Mouse (Mus musculus) lung, adult 2 months (tissue): Measurements from ENCODE around the gene Pdik1l. TPM values are rescaled to one million over a fixed set of nuclear protein-coding genes. Genes with fewer than 3 reads are reported as not detected.

Experiments used
- DNase-seq: peaks from one replicate; pipeline ENCODE4 v3.0.0; 2022
- H3K4me1 ChIP-seq: fragments of 200-500 bp; 2 replicates; pipeline ENCODE4 v1.6.1; 2011; ENCODE audit warnings: low read length; ENCODE audit not compliant: control insufficient read depth, insufficient read depth
- H3K4me3 ChIP-seq: fragments of 200-500 bp; replicated peaks from 2 replicates; pipeline ENCODE3; 2011; ENCODE audit warnings: low read depth, mild to moderate bottlenecking, control low read depth, low read length; ENCODE audit errors: extremely low read depth
- CTCF ChIP-seq: fragments of 200-500 bp; IDR thresholded peaks from 2 replicates; pipeline ENCODE4 v1.5.1; 2011; ENCODE audit warnings: mild to moderate bottlenecking, low read length, control low read depth; ENCODE audit not compliant: insufficient read depth
- POLR2A ChIP-seq: fragments of 200-500 bp; IDR thresholded peaks from 2 replicates; pipeline ENCODE4 v1.6.1; 2011; ENCODE audit warnings: low read depth, mild to moderate bottlenecking, control low read depth, low read length, borderline replicate concordance; ENCODE audit errors: extremely low read depth
- WGBS: fragments of 180-500 bp; shearing (Covaris S2); methylation state at CpG from one replicate; pipeline ENCODE4 v1.1.7; 2018; 5-methylcytosine and 5-hydroxymethylcytosine counted together
- polyA plus RNA-seq: library from polyadenylated mRNA; depleted of rRNA; stranded (reverse); fragments of >200 nt; gene quantifications from 2 replicates; pipeline ENCODE4 v1.2.3, GENCODE M21; 2012; rRNA removed

The Pdik1l gene
- 2.3 and 4.3 TPM in 2 replicates for polyA plus RNA-seq

DNA sequence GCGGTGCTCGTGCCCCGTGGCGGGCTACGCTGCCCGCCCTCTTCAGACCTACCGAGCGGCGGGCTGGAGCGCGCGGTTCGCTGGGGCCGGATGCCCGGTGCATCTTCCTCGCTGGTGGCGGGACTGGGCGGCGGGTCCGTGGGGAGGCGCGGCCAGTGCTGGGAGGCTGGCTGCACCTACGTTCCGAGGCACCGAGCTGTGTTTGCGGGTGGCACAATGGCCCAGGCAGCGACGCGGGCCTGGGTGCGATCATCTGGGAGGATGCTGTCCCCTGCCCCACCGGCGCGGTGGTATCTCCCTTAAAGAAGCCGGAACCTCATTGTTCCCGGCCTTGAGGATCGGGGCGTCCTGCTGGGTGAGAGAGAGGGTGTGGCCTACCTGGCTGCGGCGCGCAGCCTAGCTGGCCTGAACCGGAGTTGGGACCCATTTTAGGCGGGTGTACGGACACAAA is at the start of gene Pdik1l:
TSS of gene Pdik1l (minus strand) at position 321 of the 451 bp plus-strand sequence.
- H3K4me3 ChIP-seq = peak within 1 kb of the TSS; percentile 90
- peaks cover 4% of the 10 kb centered on the region; the same call in 1 of the 2 replicates for H3K4me1 ChIP-seq
- TF ChIP-seq CTCF (no peak), POLR2A (peak; percentile 36; the same call in 1 of the 2 replicates)
- WGBS = under 1% methylated on average over 43 of the region's 43 CpGs
- DNase-seq = no peak

DNA sequence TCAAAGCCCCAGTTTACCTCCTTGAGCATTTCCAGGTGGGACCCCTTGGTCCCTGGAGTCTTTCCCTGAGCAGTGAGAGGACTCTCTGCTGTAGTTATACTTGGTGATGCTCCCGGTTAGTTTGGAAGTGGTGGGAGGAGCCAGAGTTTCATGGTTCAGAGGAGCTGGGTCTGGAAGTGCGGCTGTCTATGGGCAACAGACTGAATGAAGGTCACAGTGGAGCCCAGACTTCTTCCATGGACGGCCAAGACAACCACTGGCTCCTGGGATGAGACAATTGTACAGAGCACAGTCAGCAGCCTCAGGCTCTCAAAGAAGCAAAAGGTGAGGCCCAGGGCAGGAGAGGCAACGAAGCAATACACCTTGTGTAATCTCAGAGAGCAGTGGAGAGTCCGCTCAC is 42.6 kb upstream of the Pdik1l start:
- no peak for DNase-seq
- Histone ChIP-seq H3K4me1 (no peaks in the 10 kb centered on the region), H3K4me3 (no peak overlapping the region)
- 65% methylated on average over 5 of the region's 5 CpGs for WGBS
- TF ChIP-seq POLR2A = no peak
- no peak for TF ChIP-seq CTCF

DNA sequence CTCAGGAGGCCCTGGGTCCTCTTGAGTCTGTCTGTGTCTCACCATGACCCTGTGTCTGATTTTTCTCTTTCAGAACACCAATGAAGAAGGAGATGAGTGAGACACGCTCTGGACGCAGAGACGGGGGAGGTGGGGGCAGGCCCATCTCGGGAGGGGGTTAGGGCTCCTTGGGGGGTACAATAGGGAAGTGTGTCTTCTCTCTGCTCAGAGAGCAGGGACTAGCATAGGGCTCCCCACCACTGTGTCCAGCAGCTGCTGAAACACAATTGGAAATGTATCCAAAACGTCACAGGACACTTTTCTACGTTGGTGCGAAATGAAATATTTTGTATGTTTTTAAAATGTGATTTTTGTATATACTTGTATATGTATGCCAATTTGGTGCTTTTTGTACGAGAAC is 41.1 kb upstream of the Pdik1l start:
- TF ChIP-seq POLR2A = no peak
- TF ChIP-seq CTCF = no peak
- WGBS = 71% methylated on average over 8 of the region's 8 CpGs
- no peak for DNase-seq
- H3K4me1 ChIP-seq = no peaks in the 10 kb centered on the region
- H3K4me3 ChIP-seq = no peak overlapping the region

DNA sequence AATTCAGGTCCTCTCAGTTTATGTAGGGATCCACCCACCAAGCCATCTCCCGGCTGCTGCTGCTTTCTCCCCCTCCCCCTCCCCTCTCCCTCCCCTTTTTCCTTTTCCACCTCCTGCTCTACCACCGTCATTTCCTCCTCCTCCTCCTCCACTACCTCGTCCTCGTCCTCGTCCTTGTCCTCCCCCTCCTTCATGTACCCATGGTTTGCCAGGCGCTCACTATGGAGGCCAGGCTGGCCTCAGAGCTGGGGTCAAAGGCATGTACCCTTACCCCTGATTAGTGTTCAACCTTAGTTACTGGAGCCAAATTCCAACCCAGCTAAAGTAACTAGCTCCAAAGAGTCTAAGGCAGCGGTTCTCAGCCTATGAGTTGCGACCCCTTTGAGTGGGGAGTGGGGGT is 40.5 kb upstream of the Pdik1l start:
- no peak overlapping the region for H3K4me3 ChIP-seq
- WGBS = 40% methylated on average over 8 of the region's 8 CpGs
- no peaks in the 10 kb centered on the region for H3K4me1 ChIP-seq
- DNase-seq = no peak
- TF ChIP-seq CTCF = no peak
- no peak for TF ChIP-seq POLR2A

DNA sequence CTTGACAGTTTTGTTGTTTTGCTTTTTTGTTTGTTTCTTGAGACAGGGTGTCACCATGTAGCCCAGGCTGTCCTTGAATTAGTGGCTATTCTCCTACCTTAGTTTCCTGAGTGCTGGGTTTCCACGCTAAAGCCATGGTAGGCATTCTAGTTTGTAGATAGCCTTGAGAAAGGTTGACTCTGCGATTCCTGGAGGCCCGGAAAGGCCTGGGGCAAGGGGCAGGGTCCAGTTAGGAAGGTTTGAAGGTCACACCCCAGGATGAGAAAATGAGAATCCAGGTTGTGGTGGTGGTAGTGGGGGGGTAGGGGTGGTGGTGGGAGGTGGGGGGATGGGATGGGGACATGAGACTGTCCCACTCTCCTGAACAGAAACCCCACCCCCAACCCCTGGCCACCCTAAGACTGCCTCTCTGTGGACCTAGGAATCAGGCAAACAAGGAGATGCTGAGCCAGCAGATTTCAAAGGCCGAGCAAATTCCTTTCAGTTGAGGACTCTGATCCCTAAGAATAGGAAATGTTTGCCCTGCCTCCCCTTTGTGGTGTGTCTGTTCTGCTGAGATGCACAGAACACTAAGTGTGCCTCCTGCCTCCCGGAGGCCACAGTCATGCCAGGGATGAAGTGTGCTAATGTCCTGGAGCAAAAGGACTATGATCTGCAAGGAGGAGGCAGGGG is 39.3 kb upstream of the Pdik1l start:
- TF ChIP-seq POLR2A (no peak), CTCF (no peak)
- WGBS = 58% methylated on average over 5 of the region's 5 CpGs
- no peak overlapping the region for H3K4me3 ChIP-seq
- H3K4me1 ChIP-seq = no peaks in the 10 kb centered on the region
- DNase-seq = no peak

DNA sequence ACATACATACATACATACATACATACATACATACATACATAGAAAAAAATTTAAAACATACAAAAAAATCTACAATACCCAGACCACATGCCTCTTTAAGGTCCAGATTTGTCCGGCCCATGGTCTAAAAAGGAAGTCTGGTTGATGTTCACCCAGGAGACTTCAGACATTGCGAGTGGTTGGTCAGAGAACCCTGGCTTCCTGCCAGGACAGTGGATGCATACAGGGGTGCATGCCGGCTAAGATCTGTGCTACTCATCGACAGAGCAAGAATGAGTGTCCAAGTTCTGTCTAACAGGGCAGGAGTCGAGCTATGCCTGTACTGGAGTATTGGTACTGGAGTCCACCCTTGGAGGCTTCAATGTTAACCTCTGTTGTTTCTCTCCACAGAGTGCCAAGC is 37.0 kb upstream of the Pdik1l start:
- DNase-seq = no peak
- no peaks in the 10 kb centered on the region for H3K4me1 ChIP-seq
- 39% methylated on average over 5 of the region's 5 CpGs for WGBS
- TF ChIP-seq POLR2A = no peak
- H3K4me3 ChIP-seq = no peak overlapping the region

DNA sequence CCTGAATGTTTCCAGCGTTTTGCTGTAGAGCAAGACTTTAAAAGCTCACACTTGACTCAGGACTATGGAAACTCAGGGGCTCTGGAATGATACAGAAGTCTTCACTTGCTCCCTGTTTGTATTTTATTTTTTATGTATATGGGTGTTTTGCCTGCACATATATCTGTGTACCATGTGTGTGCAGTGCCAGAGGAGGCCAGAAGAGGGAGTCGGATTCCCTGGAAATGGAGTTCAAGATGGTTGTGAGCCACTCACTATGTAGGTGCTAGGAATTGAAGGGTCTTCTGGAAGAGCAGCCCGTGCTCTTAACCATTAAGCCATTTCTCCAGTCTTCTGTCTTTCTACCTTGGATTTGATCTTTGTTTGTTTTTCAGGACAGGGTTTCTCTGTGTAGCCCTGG is 33.8 kb upstream of the Pdik1l start:
- Histone ChIP-seq H3K4me1 (no peaks in the 10 kb centered on the region), H3K4me3 (no peak overlapping the region)
- no peak for TF ChIP-seq POLR2A
- TF ChIP-seq CTCF = no peak
- WGBS = 60% methylated on average over 3 of the region's 3 CpGs
- no peak for DNase-seq

DNA sequence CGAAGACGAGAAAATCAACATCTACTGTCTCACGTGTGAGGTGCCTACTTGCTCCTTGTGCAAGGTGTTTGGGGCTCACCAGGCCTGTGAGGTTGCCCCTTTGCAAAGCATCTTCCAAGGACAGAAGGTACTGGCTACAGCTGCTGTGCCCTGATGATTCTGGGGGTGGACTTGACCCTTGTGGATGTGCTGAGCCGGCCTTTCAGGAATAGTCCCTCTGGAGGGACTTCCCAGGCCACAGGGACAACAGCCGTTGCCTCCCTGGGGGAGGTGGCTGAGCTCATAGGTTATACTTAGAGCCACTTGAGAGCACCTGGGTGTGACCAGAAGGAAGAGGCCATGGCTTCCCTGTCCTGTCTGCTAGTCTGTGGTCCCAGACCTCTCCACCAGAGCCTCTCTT is 32.0 kb upstream of the Pdik1l start:
- no peak for TF ChIP-seq POLR2A
- TF ChIP-seq CTCF = no peak
- no peaks in the 10 kb centered on the region for H3K4me1 ChIP-seq
- H3K4me3 ChIP-seq = no peak overlapping the region
- DNase-seq = no peak
- 64% methylated on average over 5 of the region's 5 CpGs for WGBS

DNA sequence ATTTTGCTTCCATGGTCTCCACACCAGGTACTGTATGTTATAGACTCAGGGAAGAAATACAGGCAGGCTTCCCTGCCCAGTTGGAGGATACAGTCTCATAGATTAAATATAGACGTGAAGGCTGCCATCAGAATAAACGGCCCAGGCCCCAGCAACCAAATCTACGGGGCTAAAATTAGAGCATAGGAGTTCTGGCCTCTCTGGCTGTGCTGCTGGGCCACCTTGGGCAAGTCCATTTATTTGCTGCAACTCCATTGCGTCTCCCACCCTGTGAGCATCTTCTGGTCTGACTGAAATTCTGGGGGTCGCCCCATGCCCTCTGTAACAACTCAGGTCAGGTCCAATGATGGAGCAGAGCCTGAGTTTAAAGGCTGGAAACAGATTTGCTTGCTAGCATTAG is 31.4 kb upstream of the Pdik1l start:
- Histone ChIP-seq H3K4me1 (no peaks in the 10 kb centered on the region), H3K4me3 (no peak overlapping the region)
- 87% methylated on average over 5 of the region's 5 CpGs for WGBS
- no peak for DNase-seq
- TF ChIP-seq POLR2A (no peak), CTCF (no peak)

DNA sequence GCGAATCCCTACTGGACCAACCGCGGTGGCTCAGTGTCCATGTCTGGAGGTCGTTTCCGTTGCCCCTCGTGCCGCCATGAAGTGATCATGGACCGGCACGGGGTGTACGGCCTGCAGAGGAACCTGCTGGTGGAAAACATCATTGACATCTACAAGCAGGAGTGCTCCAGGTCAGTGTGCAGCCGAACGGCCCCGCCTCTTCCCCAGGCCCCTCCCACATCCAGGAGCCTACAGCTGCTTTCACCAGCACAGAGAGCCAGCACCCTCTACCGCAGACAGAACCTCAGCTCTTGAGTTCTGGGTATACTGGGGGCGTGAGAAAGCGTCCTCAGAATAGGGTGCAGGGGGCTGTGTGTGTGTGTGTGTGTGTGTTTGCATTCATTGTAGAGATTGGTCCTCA is 28.7 kb upstream of the Pdik1l start:
- no peak overlapping the region for H3K4me3 ChIP-seq
- 41% methylated on average over 16 of the region's 16 CpGs for WGBS
- DNase-seq = no peak
- TF ChIP-seq POLR2A (no peak), CTCF (no peak)
- H3K4me1 ChIP-seq = no peaks in the 10 kb centered on the region

DNA sequence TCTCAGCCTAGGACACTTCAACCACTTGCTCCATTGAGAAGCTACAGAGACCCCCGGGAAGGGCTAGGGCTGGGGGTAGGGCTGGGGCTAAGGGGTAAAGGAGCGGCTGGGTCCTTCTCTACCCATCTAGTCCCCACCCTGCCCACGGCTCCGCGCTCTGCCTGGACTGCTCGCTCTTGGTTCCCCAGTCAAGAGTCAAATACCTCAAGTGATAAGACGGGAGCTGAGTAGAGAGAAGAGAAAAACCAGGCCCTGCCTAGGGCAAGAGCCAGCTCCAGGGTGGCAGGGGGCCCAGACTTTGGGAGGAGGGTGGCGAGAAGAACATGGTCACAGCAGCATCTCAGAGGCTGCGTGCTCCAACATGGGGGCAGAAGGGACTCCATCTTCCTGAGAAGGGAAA is 27.8 kb upstream of the Pdik1l start:
- WGBS = 62% methylated on average over 9 of the region's 9 CpGs
- Histone ChIP-seq H3K4me3 (no peak overlapping the region), H3K4me1 (no peaks in the 10 kb centered on the region)
- TF ChIP-seq POLR2A (no peak), CTCF (no peak)
- no peak for DNase-seq
